ENCODE assay signal across 8 mouse cellular contexts in genomic region chr4:136174216-136175193, GRCm38 (mm10). TPM values are rescaled to one million over a fixed set of nuclear protein-coding genes. Genes with fewer than 3 reads are reported as not detected.
DNase-seq lines count a peak whose midpoint lies in the region; ATAC-seq lines count a peak whose summit lies in the region.

No protein-coding gene starts in this region.

- no peak for DNase-seq in kidney, postnatal 25 days
- peak; percentile 90 for DNase-seq in c-Kit-positive CD71-positive TER-119-positive erythroid progenitor cells, embryonic 14.5 days (ENCODE audit: low spot score)
- DNase-seq in thymus, postnatal 10 days (ENCODE audit: low spot score in 2 of 2) = peak; percentile 54 to 55
- DNase-seq in left cerebral cortex, postnatal 25 days (ENCODE audit: low spot score in 2 of 2) = no peak
- DNase-seq in urinary bladder, postnatal 10 days (ENCODE audit: low spot score) = no peak

- peaks cover 37% of the 10 kb centered on the region for H3K4me1 ChIP-seq in kidney, embryonic 14.5 days (ENCODE audit: control insufficient read depth, insufficient read depth, low read length)
- peaks cover 54% of the 10 kb centered on the region for H3K4me1 ChIP-seq in intestine, embryonic 15.5 days (replicated peaks)

- 75% methylated on average over 13 of the region's 13 CpGs for WGBS in kidney, embryonic 14.5 days
- 58% methylated on average over 13 of the region's 13 CpGs for WGBS in intestine, embryonic 15.5 days
- 48% methylated on average over 13 of the region's 13 CpGs for WGBS in macrophage (ENCODE audit: missing documents)

- ATAC-seq in kidney, embryonic 14.5 days (ENCODE audit: low FRiP score, low TSS enrichment) = no peak
- ATAC-seq in intestine, embryonic 15.5 days = peak; percentile 50

- no peaks in the 10 kb centered on the region for H3K9me3 ChIP-seq in kidney, embryonic 14.5 days (ENCODE audit: control insufficient read depth, low read length)
- H3K9me3 ChIP-seq in intestine, embryonic 15.5 days = no peaks in the 10 kb centered on the region

- intact Hi-C loops in left cerebral cortex, postnatal 25 days (cut with DNase I) = no loop called here

- H3K4me3 ChIP-seq in kidney, embryonic 14.5 days (ENCODE audit: low read length) = peak overlapping the region; percentile 80; the same call in 1 of the 2 replicates
- H3K4me3 ChIP-seq in intestine, embryonic 15.5 days (replicated peaks) = peak overlapping the region; percentile 75; the same call in 1 of the 2 replicates
- peak overlapping the region; percentile 72; the same call in 1 of the 2 replicates for H3K4me3 ChIP-seq in macrophage (ENCODE audit: inconsistent target)

- no peaks in the 10 kb centered on the region for H3K36me3 ChIP-seq in kidney, embryonic 14.5 days (ENCODE audit: control insufficient read depth, insufficient read depth, low read length)
- H3K36me3 ChIP-seq in intestine, embryonic 15.5 days = no peaks in the 10 kb centered on the region
- no peaks in the 10 kb centered on the region for H3K36me3 ChIP-seq in macrophage (ENCODE audit: inconsistent target)

- no peak overlapping the region for H3K9ac ChIP-seq in kidney, embryonic 14.5 days (ENCODE audit: low read depth, low read length)
- H3K9ac ChIP-seq in intestine, embryonic 15.5 days = 0 out of 2 replicates have a peak overlapping the region, but pooled peaks have one; percentile 17

- no peak overlapping the region for H3K27ac ChIP-seq in kidney, embryonic 14.5 days (ENCODE audit: low read depth, low read length)
- peak overlapping the region; percentile 70 for H3K27ac ChIP-seq in intestine, embryonic 15.5 days
- H3K27ac ChIP-seq in macrophage = peak overlapping the region; percentile 81

- peaks cover 55% of the 10 kb centered on the region for H3K79me2 ChIP-seq in macrophage (ENCODE audit: inconsistent target)

- no peaks in the 10 kb centered on the region for H3K27me3 ChIP-seq in kidney, embryonic 14.5 days (ENCODE audit: control insufficient read depth, insufficient read depth, low read length)
- no peaks in the 10 kb centered on the region for H3K27me3 ChIP-seq in intestine, embryonic 15.5 days (replicated peaks)

- H3K4me2 ChIP-seq in kidney, embryonic 14.5 days (replicated peaks; ENCODE audit: low read depth, low read length) = peak overlapping the region; percentile 67
- H3K4me2 ChIP-seq in intestine, embryonic 15.5 days (replicated peaks) = peak overlapping the region; percentile 97

RNA-seq across cellular contexts. Expression of gene E2f2, which starts 2.3 kb away (rescaled TPM):
- 5.7 and 6.0 TPM in 2 replicates for polyA plus RNA-seq in kidney, embryonic 14.5 days (2014; fragmentation: Nextera tagmentation; extraction: Ambion mirVana)
- polyA plus RNA-seq in intestine, embryonic 15.5 days (2015; fragmentation: Nextera tagmentation; extraction: Ambion mirVana) = 8.1 and 9.8 TPM in 2 replicates
- 1 to 10 TPM; 1.3 to 8.2 (median 3.5) TPM for total RNA-seq in macrophage (2018; cell fraction: chromatin; rRNA removed)
- 1 to 10 TPM in 22 of 26 experiments, under 1 TPM in 4; 0.38 to 2.9 (median 1.6) TPM for total RNA-seq in macrophage (2018; cell fraction: cytosol; rRNA removed)
- 10 to 100 TPM in 1 of 26 experiments, 1 to 10 TPM in 25; 1.1 to 12.0 (median 3.1) TPM for total RNA-seq in macrophage (2018; cell fraction: nucleus; rRNA removed)
- 1.5 to 5.0 TPM (median 2.6 TPM) in 3 replicates for polyA plus RNA-seq in macrophage (2018)
- total RNA-seq in left cerebral cortex, postnatal 25 days (2021) = 1 to 10 TPM in 1 of 2 experiments, under 1 TPM in 1; 0.66 to 1.2 TPM

RNA-seq across cellular contexts. Expression of gene Id3, which starts 31.2 kb away (rescaled TPM):
- polyA plus RNA-seq in kidney, embryonic 14.5 days (2014; fragmentation: Nextera tagmentation; extraction: Ambion mirVana) = 848 and 979 TPM in 2 replicates
- 269 and 285 TPM in 2 replicates for polyA plus RNA-seq in intestine, embryonic 15.5 days (2015; fragmentation: Nextera tagmentation; extraction: Ambion mirVana)
- 100 to 1,000 TPM in 1 of 26 experiments, 10 to 100 TPM in 17, 1 to 10 TPM in 6, under 1 TPM in 1, not detected in 1; 0.79 to 106 (median 19.0) TPM for total RNA-seq in macrophage (2018; cell fraction: chromatin; rRNA removed)
- 10 to 100 TPM in 15 of 26 experiments, 1 to 10 TPM in 7, under 1 TPM in 4; 0.19 to 99.1 (median 14.3) TPM for total RNA-seq in macrophage (2018; cell fraction: cytosol; rRNA removed)
- 100 to 1,000 TPM in 6 of 26 experiments, 10 to 100 TPM in 16, 1 to 10 TPM in 2, not detected in 2; 1.7 to 296 (median 18.8) TPM for total RNA-seq in macrophage (2018; cell fraction: nucleus; rRNA removed)
- polyA plus RNA-seq in macrophage (2018) = 0.34 to 38.1 TPM (median 3.1 TPM) in 3 replicates
- 10 to 100 TPM; 37.5 to 39.2 TPM for total RNA-seq in left cerebral cortex, postnatal 25 days (2021)

RNA-seq across cellular contexts. Expression of gene Asap3, which starts 31.7 kb away (rescaled TPM):
- 2.0 and 3.0 TPM in 2 replicates for polyA plus RNA-seq in kidney, embryonic 14.5 days (2014; fragmentation: Nextera tagmentation; extraction: Ambion mirVana)
- polyA plus RNA-seq in intestine, embryonic 15.5 days (2015; fragmentation: Nextera tagmentation; extraction: Ambion mirVana) = 4.6 and 5.4 TPM in 2 replicates
- 1 to 10 TPM in 2 of 26 experiments, under 1 TPM in 17, not detected in 7; 0.13 to 7.5 (median 0.30) TPM for total RNA-seq in macrophage (2018; cell fraction: chromatin; rRNA removed)
- under 1 TPM in 20 of 26 experiments, not detected in 6; 0.03 to 0.29 (median 0.06) TPM for total RNA-seq in macrophage (2018; cell fraction: cytosol; rRNA removed)
- 1 to 10 TPM in 1 of 26 experiments, under 1 TPM in 14, not detected in 11; 0.11 to 4.8 (median 0.19) TPM for total RNA-seq in macrophage (2018; cell fraction: nucleus; rRNA removed)
- polyA plus RNA-seq in macrophage (2018) = 0.04 to 0.09 TPM (median 0.07 TPM) in 3 replicates
- total RNA-seq in left cerebral cortex, postnatal 25 days (2021) = 1 to 10 TPM; 3.1 to 3.2 TPM

Comparison
In these comparisons a context has a peak if more than half of its experiments do, and no peak if none do; other contexts are left out.
1. DNase-seq: peak in c-Kit-positive CD71-positive TER-119-positive erythroid progenitor cells, embryonic 14.5 days (single experiment) and thymus, postnatal 10 days (2 of 2); none in kidney, postnatal 25 days (0 of 2), left cerebral cortex, postnatal 25 days (0 of 2) and urinary bladder, postnatal 10 days (single experiment).
2. Peak in every context shown above with its lines, with median percentiles within 50 percentile points of each other: H3K4me3 ChIP-seq.